Mouse (Mus musculus) MEL (cell line): ENCODE results near the gene Ptgis.

Experiments used
- CTCF ChIP-seq, 3 experiments: IDR thresholded peaks in 2 of 3; conservative IDR thresholded peaks in 1 of 3; 2 replicates each; pipeline ENCODE4 v1.5.1; 2011 to 2012; ENCODE audit warnings: low read length in 3 of 3, low read depth in 2 of 3, mild to moderate bottlenecking in 2 of 3, improper control_type of control experiment in 1 of 3, inconsistent platforms in 1 of 3, mixed read lengths in 1 of 3, moderate library complexity in 1 of 3; ENCODE audit not compliant: control insufficient read depth in 1 of 3, insufficient read depth in 1 of 3, poor library complexity in 1 of 3, severe bottlenecking in 1 of 3
- EP300 ChIP-seq, 2 experiments: IDR thresholded peaks; 2 replicates each; pipeline ENCODE4 v1.6.1; 2011; ENCODE audit warnings: improper control_type of control experiment in 2 of 2, low read length in 2 of 2, low read depth in 1 of 2, mild to moderate bottlenecking in 1 of 2
- GABPA ChIP-seq: IDR thresholded peaks from 2 replicates; pipeline ENCODE4 v1.6.1; 2012; ENCODE audit warnings: low read depth, mild to moderate bottlenecking, inconsistent platforms, low read length, improper control_type of control experiment, moderate library complexity
- MAFK ChIP-seq: IDR thresholded peaks from 2 replicates; pipeline ENCODE4 v1.6.1; 2011; ENCODE audit warnings: low read depth, mild to moderate bottlenecking, low read length, improper control_type of control experiment, borderline replicate concordance
- MAZ ChIP-seq: IDR thresholded peaks from 2 replicates; pipeline ENCODE4 v1.6.1; 2012; ENCODE audit warnings: low read depth, mild to moderate bottlenecking, inconsistent platforms, low read length, improper control_type of control experiment
- POLR2A ChIP-seq, 2 experiments: IDR thresholded peaks; 2 replicates each; pipeline ENCODE4 v1.6.1; 2011 to 2012; ENCODE audit warnings: low read length in 2 of 2, mild to moderate bottlenecking in 2 of 2, control low read depth in 1 of 2, improper control_type of control experiment in 1 of 2, low read depth in 1 of 2, moderate library complexity in 1 of 2; ENCODE audit not compliant: control insufficient read depth in 1 of 2, insufficient read depth in 1 of 2, poor library complexity in 1 of 2
- POLR2AphosphoS2 ChIP-seq: IDR thresholded peaks from 2 replicates; pipeline ENCODE4 v1.6.1; 2011; ENCODE audit warnings: low read length, improper control_type of control experiment
- POLR2AphosphoS5 ChIP-seq: IDR thresholded peaks from 2 replicates; pipeline ENCODE4 v1.6.1; 2012; ENCODE audit warnings: low read depth, borderline replicate concordance, mild to moderate bottlenecking, inconsistent platforms, low read length, moderate library complexity, mixed read lengths
- ZKSCAN1 ChIP-seq: IDR thresholded peaks from 2 replicates; pipeline ENCODE4 v1.6.1; 2012; ENCODE audit warnings: low read depth, mild to moderate bottlenecking, inconsistent platforms, low read length, improper control_type of control experiment, moderate library complexity

- TF ChIP-seq EP300 (IDR thresholded peaks at IDR 0.05; ENCODE audit: low read depth in 1 of 2, low read length in 2 of 2) (no peak), GABPA (no peak), CTCF (IDR thresholded peaks at IDR 0.05 in 2 of 3, conservative IDR thresholded peaks at IDR 0.05 in 1 of 3; ENCODE audit: control insufficient read depth in 1 of 3, insufficient read depth in 1 of 3, low read depth in 2 of 3, low read length in 3 of 3, poor library complexity in 1 of 3, severe bottlenecking in 1 of 3) (no peak), POLR2A (IDR thresholded peaks at IDR 0.05; ENCODE audit: control insufficient read depth in 1 of 2, insufficient read depth in 1 of 2, low read depth in 1 of 2, low read length in 2 of 2, poor library complexity in 1 of 2) (no peak), ZKSCAN1 (no peak), POLR2AphosphoS2 (no peak), POLR2AphosphoS5 (no peak), MAZ (no peak), MAFK (no peak)
Measured at GRCm38 (mm10) chr2:167193361-167193760, 47.0 kb downstream of the Ptgis start.
